Mouse (Mus musculus) T-helper 17 cell (primary cell): ENCODE measurements around the gene Zfp428.
"Not testable (repeated sequence)": the region's sequence is repeated elsewhere in the genome, so short reads cannot be mapped to it uniquely, and the experiment has no call there.

Experiments used
- in situ Hi-C, 2 experiments: fragments of 300-600 bp; cut with MboI, MseI; formaldehyde crosslinking; loops; 1 replicate in 1 of 2; 2 replicates in 1 of 2; pipeline ENCODE4 v1.15.1; 2025; ENCODE audit warnings: high pct_unique_total_duplicates in 2 of 2

The Zfp428 gene

DNA sequence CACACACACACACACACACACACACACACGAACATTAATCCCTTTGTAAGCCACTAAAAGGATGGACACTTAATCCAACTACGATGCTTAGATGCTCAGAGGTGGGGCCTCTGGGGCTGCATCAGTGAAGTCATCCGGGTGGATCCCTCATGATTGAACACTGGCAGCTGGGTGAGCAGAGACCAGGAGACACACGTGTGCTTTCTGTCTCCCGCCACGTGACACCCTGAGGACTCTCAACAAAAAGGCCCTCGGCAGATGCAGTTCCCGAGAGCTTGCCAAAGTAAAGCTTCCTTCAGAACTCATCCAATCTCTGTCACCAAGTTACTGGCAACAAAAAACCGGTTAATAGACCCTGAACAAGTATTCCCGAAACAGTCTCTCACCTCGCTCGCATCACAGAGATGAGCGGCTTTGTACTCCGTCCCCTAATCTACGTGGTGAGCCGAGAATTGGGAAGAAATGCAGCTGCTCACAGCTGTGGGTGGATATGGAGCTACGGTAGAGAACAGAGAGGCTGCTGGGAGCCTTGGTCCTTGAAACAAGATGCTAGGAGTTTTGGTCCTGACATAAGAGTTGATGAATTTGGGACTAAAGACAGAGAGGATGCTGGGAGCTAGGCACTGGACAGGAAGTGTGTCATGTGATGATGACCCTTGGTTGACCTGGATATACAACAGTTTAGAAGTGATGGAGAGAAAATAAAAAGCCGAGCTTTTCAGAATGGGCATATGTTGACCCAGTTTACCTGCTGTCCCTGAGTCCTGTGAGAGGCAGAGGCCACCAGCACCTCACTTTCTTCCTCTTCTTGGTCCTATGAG, 26.5 kb upstream of the Zfp428 start:
- in situ Hi-C loops: no loop called here

DNA sequence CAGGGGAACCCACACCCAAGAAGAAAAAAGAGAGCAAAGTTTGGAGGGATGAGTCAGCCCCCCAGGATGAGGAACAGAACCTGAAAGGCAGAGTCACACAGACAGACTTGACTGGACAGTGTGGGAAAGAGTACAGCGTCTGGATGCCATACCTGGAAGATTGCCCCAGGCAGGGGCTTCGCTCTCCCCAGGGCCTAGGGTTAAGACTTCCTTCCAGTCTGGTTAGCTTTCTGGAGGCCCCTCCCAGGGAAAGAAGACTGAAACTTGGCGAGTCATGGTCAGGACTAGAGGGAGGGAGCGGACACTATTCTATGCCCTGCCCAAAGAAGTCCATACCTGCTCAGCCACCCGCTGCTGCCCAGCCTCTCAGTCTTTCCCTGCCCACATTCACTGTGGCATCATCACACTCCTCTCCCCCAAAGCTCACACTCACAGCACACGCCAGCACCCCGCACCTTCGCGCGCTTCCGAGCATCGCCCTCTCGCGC, 25.8 kb upstream of the Zfp428 start:
- in situ Hi-C loops: no loop called here

DNA sequence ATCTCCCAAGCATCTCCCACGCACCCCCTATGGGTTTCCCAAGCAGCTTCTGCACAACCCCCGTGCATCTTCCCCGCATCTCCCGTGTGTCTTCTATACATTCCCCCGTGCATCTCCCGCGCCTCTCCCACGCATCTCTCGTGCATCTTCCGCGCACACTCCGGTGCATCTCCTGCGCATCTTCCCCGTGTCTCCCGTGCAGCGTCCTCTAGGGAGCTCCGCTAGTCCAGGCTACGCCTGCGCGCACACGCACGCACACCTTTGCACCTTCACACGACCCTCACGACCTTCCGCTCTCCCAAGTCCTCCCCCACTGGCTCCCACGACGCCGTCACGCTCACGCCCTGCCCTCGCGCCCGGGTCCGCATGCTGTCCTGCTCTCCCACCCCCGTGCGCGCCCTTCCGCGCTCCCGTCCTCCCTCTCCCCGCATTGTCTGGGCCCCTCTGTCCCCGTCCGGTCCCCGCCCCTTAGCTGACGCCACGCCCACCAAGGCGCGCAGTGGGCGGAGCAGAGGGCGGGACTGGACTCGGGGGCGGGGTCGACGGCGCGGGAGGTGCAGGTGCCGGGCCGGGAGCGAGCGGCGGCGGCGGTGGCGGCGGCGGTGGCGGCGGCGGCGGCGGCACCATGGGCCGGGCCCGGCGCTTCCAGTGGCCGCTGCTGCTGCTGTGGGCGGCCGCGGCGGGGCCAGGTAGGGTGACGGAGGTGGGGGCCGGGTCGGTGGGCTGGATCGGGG, 25.2 kb upstream of the Zfp428 start, which contains the start of gene Cadm4:
Gene Cadm4 (plus strand): TSS at position 550 of the 734 bp plus-strand sequence.
- in situ Hi-C loops: no loop called here

DNA sequence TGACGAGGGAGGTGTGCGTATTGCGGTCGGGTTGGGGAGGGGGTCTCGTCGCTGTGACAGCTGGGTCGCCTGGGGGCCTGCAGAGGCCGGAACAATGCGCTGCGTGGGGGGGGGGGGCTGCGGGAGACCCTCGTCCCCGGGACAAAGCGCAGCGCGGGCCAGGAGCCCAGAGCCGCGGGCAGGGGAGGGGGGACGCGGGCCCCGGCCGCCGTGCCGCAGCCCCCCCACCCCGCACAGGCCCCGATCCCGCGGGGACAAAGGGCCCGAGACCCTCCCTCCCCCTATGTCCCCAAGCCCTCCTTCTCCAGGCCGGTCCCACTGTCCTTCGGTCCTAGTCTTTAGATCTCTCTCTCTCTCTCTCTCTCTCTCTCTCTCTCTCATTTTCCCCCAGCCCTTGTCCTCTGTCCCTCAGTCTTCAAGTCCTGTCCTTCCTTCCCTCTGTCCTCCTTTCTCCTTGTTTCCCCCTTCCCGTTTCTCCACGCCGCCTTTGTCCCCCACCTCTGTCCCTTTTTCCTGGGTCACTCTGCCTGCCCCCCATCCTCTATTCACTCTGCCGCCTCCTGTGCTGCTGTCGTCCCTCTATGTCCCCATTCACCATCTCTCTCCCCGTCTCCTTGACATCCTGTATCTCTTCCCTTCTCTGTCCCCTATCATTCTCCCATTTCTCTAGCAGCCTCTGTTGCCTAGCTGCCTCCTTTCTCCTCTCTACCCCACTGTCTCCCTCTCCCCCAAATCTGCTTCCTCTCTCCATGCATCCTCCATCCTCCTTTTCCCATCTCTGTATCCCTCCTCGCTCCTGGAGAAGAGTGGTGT, 24.4 kb upstream of the Zfp428 start:
- in situ Hi-C loops: no loop called here

DNA sequence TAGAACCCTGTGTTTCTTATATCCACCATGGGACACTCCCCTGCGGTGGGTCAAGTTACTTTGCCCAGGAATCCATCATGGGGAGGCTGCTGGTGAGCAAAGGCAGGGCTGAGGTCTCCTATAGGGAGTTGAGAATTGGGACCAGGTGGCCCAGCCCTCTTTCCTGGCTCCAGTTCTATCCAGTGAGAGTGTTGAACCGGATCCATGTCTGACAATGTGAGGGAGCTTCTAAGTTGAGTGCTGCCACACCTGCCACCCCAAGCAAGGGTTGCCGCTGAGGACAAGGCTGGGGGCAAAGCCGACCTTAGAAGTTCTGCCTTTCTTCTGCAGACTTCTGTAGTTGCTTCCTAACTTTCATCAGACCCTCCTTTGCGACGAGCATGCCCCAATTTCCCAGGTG, 23.5 kb upstream of the Zfp428 start:
- in situ Hi-C loops: not testable (repeated sequence)

DNA sequence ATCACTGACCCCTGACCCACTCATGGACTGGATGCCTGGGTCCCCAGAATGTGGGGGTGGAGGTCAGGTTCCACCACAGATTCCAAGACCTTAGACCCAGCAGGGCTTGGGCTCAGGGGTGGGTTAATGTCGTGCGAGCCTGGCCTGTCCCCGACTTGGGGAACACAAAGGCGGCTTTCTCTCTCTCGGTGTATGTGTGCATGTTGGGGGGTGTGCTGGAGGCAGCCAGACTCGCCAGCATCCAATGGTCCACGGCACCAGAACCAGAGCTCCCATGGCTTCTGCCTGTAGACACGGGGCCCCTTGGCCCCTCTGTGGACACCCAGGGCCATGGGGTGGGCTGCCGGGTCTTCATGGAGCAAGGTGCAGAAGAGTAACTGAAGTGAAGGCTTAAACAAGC, 21.3 kb upstream of the Zfp428 start:
- in situ Hi-C loops: no loop called here

DNA sequence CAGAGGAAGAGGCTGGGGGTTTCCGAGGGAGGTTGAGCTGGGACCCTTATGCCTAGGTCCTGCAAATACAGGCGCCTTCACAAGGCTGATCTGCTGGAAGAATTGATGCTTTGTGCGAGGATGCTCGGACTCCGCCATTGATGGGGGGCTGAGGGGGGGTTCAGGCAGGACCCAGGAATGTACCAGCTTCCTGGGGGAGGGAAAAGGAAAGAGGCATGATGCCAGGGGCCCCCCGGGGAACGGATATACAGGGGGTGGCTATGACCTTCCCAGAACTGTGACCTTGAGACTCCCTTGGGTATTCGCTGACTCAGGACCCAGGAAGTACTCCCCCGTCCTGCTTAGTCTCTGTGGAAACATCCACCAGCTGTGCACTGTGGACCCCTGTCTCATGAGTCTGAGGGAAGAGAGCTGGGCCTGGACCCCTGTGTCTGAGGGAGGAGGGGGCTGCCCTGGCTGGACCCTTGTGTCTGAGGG, 20.1 kb upstream of the Zfp428 start:
- in situ Hi-C loops: no loop called here

DNA sequence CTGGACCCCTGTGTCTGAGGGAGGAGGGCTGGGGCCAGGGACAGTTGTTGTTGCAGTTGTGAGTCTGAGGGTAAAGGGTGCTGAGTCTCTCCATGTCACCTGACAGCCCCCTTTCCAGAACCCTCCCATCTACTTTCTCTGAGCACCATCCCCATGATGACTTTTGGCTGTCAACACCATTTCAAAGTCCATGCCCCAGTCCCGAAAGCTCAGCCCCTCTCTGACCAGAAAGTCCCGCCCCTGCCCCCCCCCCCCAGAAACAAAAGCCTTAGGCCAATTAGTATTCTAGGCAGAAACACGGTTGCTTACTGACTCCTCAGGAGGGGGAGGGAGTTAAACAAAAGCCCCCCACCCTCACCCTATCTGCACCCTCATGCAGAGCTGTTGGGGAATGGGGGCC, 19.4 kb upstream of the Zfp428 start:
- in situ Hi-C loops: no loop called here

DNA sequence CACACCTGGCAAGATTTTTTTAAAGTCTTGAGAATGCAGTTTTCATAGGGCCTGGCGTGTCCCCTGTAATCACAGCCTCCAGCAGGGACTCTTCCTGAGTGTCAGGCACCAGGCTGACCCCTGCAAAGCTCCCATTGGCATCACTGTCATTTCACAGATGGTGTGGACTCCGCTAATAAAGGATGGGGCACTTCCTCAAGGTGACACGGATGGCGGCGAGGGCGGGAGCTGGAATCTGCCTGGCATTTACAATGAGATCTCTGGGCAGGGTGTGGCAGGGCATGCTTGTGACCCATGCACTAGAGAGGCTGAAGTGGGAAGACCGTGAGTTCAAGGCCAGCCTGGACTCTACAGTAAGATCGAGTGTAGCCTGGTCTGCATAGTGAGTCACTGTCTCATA, 18.5 kb upstream of the Zfp428 start:
- in situ Hi-C loops: no loop called here

DNA sequence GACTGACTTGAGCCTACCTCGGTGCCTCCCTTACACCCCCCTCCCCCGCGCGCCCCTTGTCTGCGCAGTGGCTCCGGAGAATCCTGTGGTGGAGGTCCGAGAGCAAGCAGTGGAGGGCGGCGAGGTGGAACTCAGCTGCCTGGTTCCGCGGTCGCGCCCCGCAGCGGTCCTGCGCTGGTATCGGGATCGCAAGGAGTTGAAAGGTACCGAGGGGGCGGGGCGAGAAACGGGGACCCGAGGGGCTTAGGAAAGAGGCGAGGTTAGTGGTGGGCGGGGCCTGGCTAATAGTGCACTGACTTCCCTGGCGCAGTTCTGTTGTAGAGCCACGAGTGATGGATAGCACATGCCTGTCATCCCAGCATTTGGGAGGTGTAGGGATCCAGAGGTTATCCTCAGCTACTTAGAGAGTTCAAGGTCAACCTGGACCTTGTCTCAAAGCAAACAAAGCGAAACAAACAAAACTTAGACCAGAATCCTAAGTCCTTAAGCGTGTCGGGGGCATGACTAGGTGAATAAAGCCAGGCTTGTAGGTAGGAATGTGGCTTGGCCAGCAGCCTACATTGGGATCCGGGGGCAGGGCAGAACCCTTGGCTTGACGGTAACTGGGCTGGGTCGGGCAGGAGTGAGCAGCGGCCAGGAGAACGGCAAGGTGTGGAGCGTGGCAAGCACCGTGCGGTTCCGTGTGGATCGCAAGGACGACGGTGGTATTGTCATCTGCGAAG, 6.8 kb upstream of the Zfp428 start:
- in situ Hi-C loops: no loop called here

DNA sequence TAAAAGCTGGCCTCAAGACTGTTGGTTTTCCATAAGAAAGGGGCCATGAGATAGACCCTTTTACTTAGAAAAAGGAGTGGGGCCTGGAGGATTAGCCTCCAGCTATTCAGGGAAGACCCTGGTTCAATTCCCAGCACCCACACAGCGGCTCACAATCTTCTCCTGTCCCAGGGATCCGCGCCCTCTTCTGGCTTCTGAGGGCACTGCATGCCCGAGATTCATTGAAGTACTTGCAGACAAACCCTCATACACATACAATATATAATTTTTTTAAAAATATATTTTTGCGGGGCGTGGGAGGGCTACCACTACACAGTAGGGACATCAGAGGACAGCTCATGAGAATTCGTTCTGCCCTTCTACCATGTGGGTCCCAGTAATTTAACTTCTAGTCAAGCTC, 5.9 kb upstream of the Zfp428 start:
- in situ Hi-C loops: no loop called here

DNA sequence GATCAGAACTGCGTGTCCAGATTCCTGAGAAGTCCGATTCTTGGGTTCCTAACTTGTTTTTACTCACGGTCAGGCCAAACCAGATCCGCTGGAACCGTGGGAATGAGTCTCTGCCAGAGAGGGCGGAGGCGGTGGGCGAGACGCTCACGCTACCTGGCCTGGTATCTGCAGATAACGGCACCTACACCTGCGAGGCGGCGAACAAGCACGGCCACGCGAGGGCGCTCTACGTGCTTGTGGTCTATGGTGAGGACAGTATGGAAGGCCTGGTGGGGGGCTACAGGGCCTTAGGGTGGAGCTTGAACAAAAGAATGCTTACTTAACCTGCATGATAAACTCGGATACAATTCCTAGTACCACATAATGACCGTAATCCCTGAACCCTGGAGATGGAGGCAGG, 5.3 kb upstream of the Zfp428 start:
- in situ Hi-C loops: no loop called here

DNA sequence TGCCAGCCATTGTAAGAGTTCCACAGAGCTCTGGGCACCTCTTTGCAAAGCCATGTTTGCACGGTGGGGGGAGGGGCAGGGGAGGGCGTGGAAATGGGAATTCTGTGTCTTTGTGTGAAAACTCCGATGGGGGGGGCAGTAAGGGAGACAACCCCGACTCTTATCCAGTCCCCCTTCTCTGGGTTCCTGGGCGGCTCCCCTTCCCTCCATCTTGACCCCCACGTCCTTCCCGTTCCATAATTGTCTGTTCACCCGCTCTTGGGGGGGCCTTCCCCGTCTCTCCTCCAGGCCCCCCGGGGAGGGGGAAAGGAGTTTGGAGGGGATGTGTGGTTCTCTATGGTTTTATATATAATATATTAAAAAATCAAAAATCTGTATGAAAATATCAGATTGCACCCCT, 2.8 kb upstream of the Zfp428 start:
- in situ Hi-C loops: no loop called here

DNA sequence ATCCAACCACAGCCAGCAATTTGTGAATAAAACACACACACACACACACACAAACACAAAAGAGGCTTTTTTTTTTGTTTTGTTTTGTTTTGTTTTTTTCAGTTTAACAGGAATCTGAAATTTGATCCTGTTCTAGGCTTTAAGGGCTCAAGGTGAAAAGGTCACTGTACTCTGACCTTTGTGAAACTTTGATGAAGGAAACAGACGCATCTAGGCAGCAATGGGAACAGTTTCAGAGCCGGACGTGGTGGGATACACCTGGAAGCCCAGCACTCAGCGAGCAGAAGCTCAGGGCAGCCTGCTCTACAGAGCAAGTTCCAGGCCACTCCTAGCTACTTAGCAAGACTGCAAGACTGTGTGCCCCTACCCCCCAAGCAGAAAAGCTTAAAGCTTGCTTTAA, 1.9 kb upstream of the Zfp428 start:
- in situ Hi-C loops: no loop called here

DNA sequence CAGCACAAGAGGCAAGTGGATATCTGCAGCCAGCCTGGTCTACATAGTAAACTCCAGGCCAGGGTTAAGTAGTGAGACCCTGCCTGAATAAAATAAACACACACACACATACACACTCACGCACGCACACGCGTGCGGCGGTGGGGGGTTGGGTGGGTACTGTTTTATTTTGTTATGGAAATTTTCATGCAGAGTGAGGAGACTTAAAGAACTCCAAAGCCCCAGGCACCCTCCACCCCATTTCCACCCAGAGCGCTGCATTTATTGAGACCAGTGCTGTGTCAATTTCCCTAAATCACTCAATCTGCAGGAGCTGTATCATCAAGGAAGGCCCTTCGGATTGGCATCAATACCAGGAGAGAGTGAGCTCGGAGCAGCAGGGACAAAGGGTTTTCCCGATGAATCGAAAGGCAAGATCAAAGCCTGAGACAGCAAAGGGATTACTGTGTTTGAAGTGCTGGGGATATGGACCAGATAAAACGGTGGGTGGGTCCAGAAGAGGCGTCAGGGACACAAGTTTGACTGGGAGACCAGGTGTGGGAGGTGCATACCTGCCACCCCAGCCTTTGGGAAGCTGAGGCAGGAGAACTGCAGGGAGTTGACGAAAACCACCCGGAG, 1.2 kb upstream of the Zfp428 start:
- in situ Hi-C loops: no loop called here

DNA sequence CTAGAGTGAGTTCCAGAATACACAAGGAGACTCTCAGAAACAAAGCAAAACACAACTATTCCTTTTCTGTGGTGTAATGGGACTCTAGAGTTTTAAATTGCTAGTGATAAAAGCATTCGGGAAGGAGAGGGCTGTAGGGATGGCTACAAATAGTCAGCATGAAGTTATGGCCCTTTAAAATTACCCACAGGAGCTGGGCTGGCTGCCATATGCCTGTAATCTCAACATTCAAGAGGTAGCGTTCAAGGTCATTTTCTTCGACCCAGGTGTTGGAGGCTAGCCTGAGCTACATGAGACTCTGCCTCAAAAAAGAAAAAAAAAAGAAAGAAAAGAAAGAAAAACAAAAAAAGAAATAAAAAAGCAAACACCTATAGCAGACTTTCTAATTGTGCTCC, 744 bp upstream of the Zfp428 start:
- in situ Hi-C loops: no loop called here

DNA sequence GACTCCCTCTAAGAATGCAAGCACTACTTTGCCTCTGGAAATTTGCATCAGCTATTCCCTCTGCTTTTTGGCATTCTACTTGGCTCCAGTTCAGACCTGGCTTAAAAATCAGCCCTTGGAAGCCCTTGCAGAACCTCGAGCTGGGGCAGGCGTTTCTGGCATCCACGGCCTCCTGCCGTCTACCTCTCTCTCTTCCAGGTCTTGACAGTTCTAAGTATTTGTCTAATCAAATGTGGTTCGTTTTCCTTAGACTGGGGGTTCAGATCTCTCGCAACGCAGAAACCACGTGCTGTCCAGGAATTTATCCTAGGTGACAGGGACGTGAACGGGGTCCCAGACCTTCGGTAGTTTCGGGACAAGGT, 349 bp upstream of the Zfp428 start:
- in situ Hi-C loops: no loop called here

DNA sequence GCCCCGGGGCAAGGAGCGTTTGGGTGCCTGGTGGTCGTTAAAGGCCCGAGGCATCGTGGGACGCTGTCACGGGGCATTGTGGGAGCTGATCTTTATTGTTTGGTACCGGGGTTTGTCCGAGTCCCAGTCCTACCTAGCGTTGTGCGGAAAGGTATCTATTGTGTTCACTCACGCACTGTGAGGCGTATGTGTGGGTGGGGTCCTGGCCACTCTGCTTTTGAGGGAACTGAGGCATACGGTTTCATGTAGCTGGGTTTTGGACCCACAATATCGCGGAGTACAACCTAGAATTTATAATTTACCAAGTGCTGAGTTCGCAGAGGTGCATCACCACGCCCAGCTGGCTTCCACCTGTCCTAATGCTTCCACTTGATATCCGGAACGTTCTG, 914 bp downstream of the Zfp428 start:
- in situ Hi-C loops: no loop called here

DNA sequence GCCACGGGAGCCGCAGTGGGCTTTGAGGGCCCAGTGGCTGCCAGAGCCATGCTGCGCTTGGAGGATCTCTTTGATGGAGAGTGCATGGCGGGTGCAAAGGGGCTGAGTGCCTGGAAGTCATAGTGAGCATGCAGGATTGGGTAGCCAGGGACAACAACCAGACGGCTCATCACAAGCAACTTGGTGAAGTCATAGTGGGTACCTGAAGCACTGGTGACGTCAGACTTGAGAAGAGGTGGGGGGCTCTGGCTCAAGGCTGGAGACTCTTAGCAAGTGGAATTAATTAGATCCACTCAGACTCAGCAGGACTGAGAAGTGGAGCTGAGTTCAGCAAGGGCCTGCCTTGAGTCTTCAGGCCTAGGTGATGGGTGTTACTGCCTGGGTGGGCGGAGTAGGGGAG, 5.5 kb downstream of the Zfp428 start, which contains the start of gene AC161166.1:
Gene AC161166.1 (minus strand): TSS at position 101 of the 400 bp plus-strand sequence.
- in situ Hi-C loops: no loop called here

DNA sequence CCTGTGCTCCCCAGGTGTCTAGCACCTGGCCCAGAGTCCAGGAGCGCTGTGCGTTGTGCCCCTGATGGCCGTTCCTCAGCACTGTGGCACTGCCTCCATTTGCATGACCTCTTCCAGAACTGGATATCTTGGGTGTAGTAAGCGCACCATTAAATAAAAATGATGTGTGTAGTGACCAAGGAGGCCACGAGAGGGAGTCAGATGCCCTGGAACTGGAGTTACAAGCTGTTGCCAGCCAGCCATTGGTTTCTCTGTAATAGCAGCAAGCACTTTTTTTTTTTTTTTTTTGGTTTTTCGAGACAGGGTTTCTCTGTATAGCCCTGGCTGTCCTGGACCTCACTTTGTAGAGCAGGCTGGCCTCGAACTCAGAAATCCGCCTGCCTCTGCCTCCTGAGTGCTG, 9.5 kb downstream of the Zfp428 start:
- in situ Hi-C loops: loop anchor here in 1 of 2 experiments (5.0 kb wide), 1 partner anchor 36 kb away; no protein-coding TSS in a partner anchor

DNA sequence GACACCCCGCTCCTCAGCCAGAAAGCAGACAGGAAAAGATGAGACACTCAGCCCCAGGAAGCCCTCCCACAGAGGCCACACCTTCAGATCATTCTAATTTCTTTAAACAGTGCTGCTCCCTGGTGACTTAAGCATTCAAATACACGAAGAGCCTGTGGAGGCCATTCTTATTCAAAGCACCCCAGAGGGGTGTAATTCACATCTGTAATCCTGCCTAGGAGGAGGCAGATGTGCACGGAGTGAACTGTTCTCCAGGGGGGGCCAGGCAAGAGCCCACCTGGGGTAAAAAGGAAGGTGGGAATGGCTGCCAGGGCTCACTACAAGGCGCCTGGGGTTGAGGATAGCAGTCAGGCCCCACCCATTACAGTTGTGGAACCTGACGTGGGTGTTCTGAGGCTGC, 10.3 kb downstream of the Zfp428 start:
- in situ Hi-C loops: loop anchor here in 1 of 2 experiments (5.0 kb wide), 1 partner anchor 35 kb away; no protein-coding TSS in a partner anchor
